Mouse (Mus musculus): ENCODE results near the gene Nek9.

The Nek9 gene

GRCm38 (mm10) chr12:85347196-85347595 lies 8.0 kb upstream of the Nek9 start:
- DNase-seq (ENCODE audit: low spot score in 2 of 2), result no peak

GRCm38 (mm10) chr12:85346374-85346773 lies 7.2 kb upstream of the Nek9 start:
- no peak for DNase-seq (ENCODE audit: low spot score in 2 of 2)

- DNase-seq (ENCODE audit: low spot score in 2 of 2), result no peak
Observed at GRCm38 (mm10) chr12:85345559-85345958, 6.4 kb upstream of the Nek9 start.

- no peak for DNase-seq (ENCODE audit: low spot score in 2 of 2)
Observed at GRCm38 (mm10) chr12:85344252-85344651, 5.1 kb upstream of the Nek9 start.

- no peak for DNase-seq (ENCODE audit: low spot score in 2 of 2)
Observed at GRCm38 (mm10) chr12:85342310-85342709, 3.1 kb upstream of the Nek9 start.

GRCm38 (mm10) chr12:85341131-85341530 lies 2.0 kb upstream of the Nek9 start:
- DNase-seq (ENCODE audit: low spot score in 2 of 2), result no peak

GRCm38 (mm10) chr12:85339947-85340346 lies 785 bp upstream of the Nek9 start:
- no peak for DNase-seq (ENCODE audit: low spot score in 2 of 2)

GRCm38 (mm10) chr12:85338815-85339214 lies 347 bp downstream of the Nek9 start:
- peak in 1 of 2 experiments; percentile 16 for DNase-seq (ENCODE audit: low spot score in 2 of 2)

GRCm38 (mm10) chr12:85337567-85338311 lies 1.4 kb downstream of the Nek9 start:
- no peak for DNase-seq (ENCODE audit: low spot score in 2 of 2)

GRCm38 (mm10) chr12:85330153-85330552 lies 9.0 kb downstream of the Nek9 start:
- peak in 1 of 2 experiments; percentile 28 for DNase-seq (ENCODE audit: low spot score in 2 of 2)

GRCm38 (mm10) chr12:85308651-85309050 lies 30.5 kb downstream of the Nek9 start:
- DNase-seq (ENCODE audit: low spot score in 2 of 2), result no peak

- peak; percentile 57 to 80 for DNase-seq (ENCODE audit: low spot score in 2 of 2)
Observed at GRCm38 (mm10) chr12:85305247-85305892, 33.8 kb downstream of the Nek9 start.

GRCm38 (mm10) chr12:85304725-85305124 lies 34.4 kb downstream of the Nek9 start:
- DNase-seq (ENCODE audit: low spot score in 2 of 2), result no peak

GRCm38 (mm10) chr12:85303256-85303655 lies 35.9 kb downstream of the Nek9 start:
- no peak for DNase-seq (ENCODE audit: low spot score in 2 of 2)

GRCm38 (mm10) chr12:85298835-85299180 lies 40.4 kb downstream of the Nek9 start:
- DNase-seq (ENCODE audit: low spot score in 2 of 2), result no peak

- DNase-seq (ENCODE audit: low spot score in 2 of 2), result peak in 1 of 2 experiments; percentile 47
Observed at GRCm38 (mm10) chr12:85298127-85298834, 40.9 kb downstream of the Nek9 start.

- no peak for DNase-seq (ENCODE audit: low spot score in 2 of 2)
Observed at GRCm38 (mm10) chr12:85297345-85297997, 41.7 kb downstream of the Nek9 start.

- no peak for DNase-seq (ENCODE audit: low spot score in 2 of 2)
Observed at GRCm38 (mm10) chr12:85296915-85297314, 42.2 kb downstream of the Nek9 start.

GRCm38 (mm10) chr12:85295506-85295905 lies 43.7 kb downstream of the Nek9 start:
- DNase-seq (ENCODE audit: low spot score in 2 of 2), result no peak

GRCm38 (mm10) chr12:85292906-85293305 lies 46.3 kb downstream of the Nek9 start:
- no peak for DNase-seq (ENCODE audit: low spot score in 2 of 2)

GRCm38 (mm10) chr12:85292288-85292687 lies 46.9 kb downstream of the Nek9 start:
- DNase-seq (ENCODE audit: low spot score in 2 of 2), result no peak

GRCm38 (mm10) chr12:85291541-85291940 lies 47.6 kb downstream of the Nek9 start:
- DNase-seq (ENCODE audit: low spot score in 2 of 2), result no peak
